Mouse (Mus musculus): ENCODE measurements around the gene Dcp1a.
"Not testable (repeated sequence)": the region's sequence is repeated elsewhere in the genome, so short reads cannot be mapped to it uniquely, and the experiment has no call there.

Dcp1a gene

GRCm38 (mm10) chr14:30523356-30523755, 44.0 kb downstream of the Dcp1a start:
- no peak for DNase-seq

- no peak for DNase-seq
Measured at GRCm38 (mm10) chr14:30528392-30528791, 49.1 kb downstream of the Dcp1a start.

- DNase-seq, result no peak
Measured at GRCm38 (mm10) chr14:30528961-30529360, 49.6 kb downstream of the Dcp1a start.

- no peak for DNase-seq
Measured at GRCm38 (mm10) chr14:30529454-30529853, 50.1 kb downstream of the Dcp1a start.

- no peak for DNase-seq
Measured at GRCm38 (mm10) chr14:30530726-30531269, 51.5 kb downstream of the Dcp1a start.

GRCm38 (mm10) chr14:30531431-30531830, 52.1 kb downstream of the Dcp1a start:
- no peak for DNase-seq

- no peak for DNase-seq
Measured at GRCm38 (mm10) chr14:30531896-30532295, 52.6 kb downstream of the Dcp1a start.

- DNase-seq, result no peak
Measured at GRCm38 (mm10) chr14:30533780-30534450, 54.6 kb downstream of the Dcp1a start.

GRCm38 (mm10) chr14:30541541-30541940, 62.2 kb downstream of the Dcp1a start:
- DNase-seq, result peak; percentile 89

- not testable (repeated sequence) for DNase-seq
Measured at GRCm38 (mm10) chr14:30543331-30543730, 64.0 kb downstream of the Dcp1a start.

- peak; percentile 56 for DNase-seq
Measured at GRCm38 (mm10) chr14:30548131-30548720, 68.9 kb downstream of the Dcp1a start, which contains the start of gene Tkt. Gene Tkt, plus strand, starts transcription at chr14:30548359.

- peak; percentile 97 for DNase-seq
Measured at GRCm38 (mm10) chr14:30548965-30549776, 69.8 kb downstream of the Dcp1a start.

- no peak for DNase-seq
Measured at GRCm38 (mm10) chr14:30549777-30550149, 70.4 kb downstream of the Dcp1a start.

GRCm38 (mm10) chr14:30550232-30551070, 71.1 kb downstream of the Dcp1a start:
- DNase-seq, result no peak

- no peak for DNase-seq
Measured at GRCm38 (mm10) chr14:30551509-30551908, 72.2 kb downstream of the Dcp1a start.

GRCm38 (mm10) chr14:30551981-30552380, 72.6 kb downstream of the Dcp1a start:
- no peak for DNase-seq

GRCm38 (mm10) chr14:30553185-30553584, 73.8 kb downstream of the Dcp1a start:
- DNase-seq, result no peak

GRCm38 (mm10) chr14:30556651-30557050, 77.3 kb downstream of the Dcp1a start:
- no peak for DNase-seq

- no peak for DNase-seq
Measured at GRCm38 (mm10) chr14:30557730-30558129, 78.4 kb downstream of the Dcp1a start.

GRCm38 (mm10) chr14:30559321-30559850, 80.1 kb downstream of the Dcp1a start:
- no peak for DNase-seq

- no peak for DNase-seq
Measured at GRCm38 (mm10) chr14:30560803-30561389, 81.6 kb downstream of the Dcp1a start.
